Mouse (Mus musculus): ENCODE data around the gene Hhat.

- TF ChIP-seq CTCF (IDR thresholded peaks at IDR 0.05; ENCODE audit: low read depth) (no peak), EP300 (optimal IDR thresholded peaks at IDR 0.05) (no peak)
Measured at GRCm38 (mm10) chr1:192818334-192818733, 47.3 kb upstream of the Hhat start.

All from stomach, postnatal 0 days (tissue).